Mouse (Mus musculus) neural tube, embryonic 13.5 days (tissue): ENCODE data around the gene Large1. TPM values are rescaled to one million over a fixed set of nuclear protein-coding genes. Genes with fewer than 3 reads are reported as not detected.

ENCODE experiments used
- ATAC-seq: fragments of 200-750 bp; cut with Nextera tagmentation; 2 replicates; pipeline ENCODE4 v1.8.0; 2017; ENCODE audit warnings: low read depth, mild to moderate bottlenecking, moderate TSS enrichment, moderate library complexity
- H3K27ac ChIP-seq: fragments of 300-500 bp; sonication (generic); replicated peaks from 2 replicates; pipeline ENCODE4 v1.5.1; 2015; ENCODE audit warnings: moderate library complexity, mild to moderate bottlenecking, inconsistent platforms
- H3K27me3 ChIP-seq: fragments of 300-500 bp; sonication (generic); 2 replicates; pipeline ENCODE4 v1.6.1; 2015; ENCODE audit warnings: mild to moderate bottlenecking, inconsistent platforms
- H3K36me3 ChIP-seq: fragments of 300-500 bp; sonication (generic); 2 replicates; pipeline ENCODE4 v1.6.1; 2015; ENCODE audit warnings: mild to moderate bottlenecking, inconsistent platforms
- H3K4me1 ChIP-seq: fragments of 300-500 bp; sonication (generic); replicated peaks from 2 replicates; pipeline ENCODE4 v1.6.1; 2015; ENCODE audit warnings: inconsistent platforms
- H3K4me2 ChIP-seq: fragments of 300-500 bp; sonication (generic); 2 replicates; pipeline ENCODE4 v1.6.1; 2015; ENCODE audit warnings: inconsistent platforms, mild to moderate bottlenecking, moderate library complexity
- H3K4me3 ChIP-seq: fragments of 300-500 bp; sonication (generic); 2 replicates; pipeline ENCODE4 v1.5.1; 2015; ENCODE audit warnings: mild to moderate bottlenecking, inconsistent platforms
- H3K9ac ChIP-seq: fragments of 300-500 bp; sonication (generic); 2 replicates; pipeline ENCODE4 v1.6.1; 2015; ENCODE audit warnings: moderate library complexity, mild to moderate bottlenecking, inconsistent platforms
- H3K9me3 ChIP-seq: fragments of 300-500 bp; sonication (generic); 2 replicates; pipeline ENCODE4 v1.6.1; 2016; ENCODE audit warnings: inconsistent platforms
- WGBS: fragments of 180-500 bp; shearing (Covaris S2); methylation state at CpG from one replicate; pipeline ENCODE4 v1.1.7; 2015; 5-methylcytosine and 5-hydroxymethylcytosine counted together
- microRNA-seq: library from miRNA; unstranded; fragments of <30 nt; microRNA quantifications from one replicate; pipeline ENCODE4, GENCODE M21; 2016
- polyA plus RNA-seq: library from polyadenylated mRNA; unstranded; fragments of >200 nt; fragmentation: Nextera tagmentation; extraction: Ambion mirVana; gene quantifications from 2 replicates; pipeline ENCODE4 v1.2.1, GENCODE M21; 2015

The Large1 gene
- polyA plus RNA-seq, 1 experiment from 2014 or later = 14.2 TPM

- no peak for ATAC-seq
- Histone ChIP-seq H3K9ac (no peak overlapping the region), H3K36me3 (peaks cover 26% of the 10 kb centered on the region), H3K27me3 (no peaks in the 10 kb centered on the region), H3K4me2 (no peak overlapping the region), H3K4me1 (no peaks in the 10 kb centered on the region), H3K4me3 (no peak overlapping the region), H3K27ac (no peak overlapping the region), H3K9me3 (no peaks in the 10 kb centered on the region)
- WGBS = 90% methylated on average over 5 of the region's 5 CpGs
Measured at GRCm38 (mm10) chr8:72817655-72818349, 535.5 kb downstream of the Large1 start.

GRCm38 (mm10) chr8:72816679-72817078 is 536.7 kb downstream of the Large1 start:
- H3K9ac ChIP-seq = no peak overlapping the region
- no peaks in the 10 kb centered on the region for H3K9me3 ChIP-seq
- H3K4me2 ChIP-seq = no peak overlapping the region
- H3K27ac ChIP-seq = no peak overlapping the region
- H3K36me3 ChIP-seq = peaks cover 23% of the 10 kb centered on the region
- no peak overlapping the region for H3K4me3 ChIP-seq
- ATAC-seq = no peak
- H3K27me3 ChIP-seq = no peaks in the 10 kb centered on the region
- H3K4me1 ChIP-seq = no peaks in the 10 kb centered on the region

GRCm38 (mm10) chr8:72815681-72816080 is 537.7 kb downstream of the Large1 start:
- Histone ChIP-seq H3K4me2 (no peak overlapping the region), H3K27ac (no peak overlapping the region), H3K9me3 (no peaks in the 10 kb centered on the region), H3K36me3 (peaks cover 16% of the 10 kb centered on the region), H3K4me1 (no peaks in the 10 kb centered on the region), H3K27me3 (no peaks in the 10 kb centered on the region), H3K9ac (no peak overlapping the region), H3K4me3 (no peak overlapping the region)
- no peak for ATAC-seq
- 86% methylated on average over 7 of the region's 7 CpGs for WGBS

GRCm38 (mm10) chr8:72812690-72813089 is 540.6 kb downstream of the Large1 start:
- Histone ChIP-seq H3K9ac (no peak overlapping the region), H3K9me3 (no peaks in the 10 kb centered on the region), H3K27ac (no peak overlapping the region), H3K36me3 (peaks cover 16% of the 10 kb centered on the region), H3K27me3 (no peaks in the 10 kb centered on the region), H3K4me2 (no peak overlapping the region), H3K4me1 (no peaks in the 10 kb centered on the region), H3K4me3 (no peak overlapping the region)
- WGBS = 93% methylated on average over 3 of the region's 3 CpGs
- no peak for ATAC-seq

- no peak overlapping the region for H3K4me2 ChIP-seq
- H3K4me3 ChIP-seq = no peak overlapping the region
- H3K9ac ChIP-seq = no peak overlapping the region
- no peaks in the 10 kb centered on the region for H3K27me3 ChIP-seq
- no peak for ATAC-seq
- no peaks in the 10 kb centered on the region for H3K36me3 ChIP-seq
- no peaks in the 10 kb centered on the region for H3K4me1 ChIP-seq
- 82% methylated on average over 2 of the region's 2 CpGs for WGBS
- H3K9me3 ChIP-seq = no peaks in the 10 kb centered on the region; the same call in 1 of the 2 replicates
- no peak overlapping the region for H3K27ac ChIP-seq
Measured at GRCm38 (mm10) chr8:72801583-72801982, 551.8 kb downstream of the Large1 start.

DNA sequence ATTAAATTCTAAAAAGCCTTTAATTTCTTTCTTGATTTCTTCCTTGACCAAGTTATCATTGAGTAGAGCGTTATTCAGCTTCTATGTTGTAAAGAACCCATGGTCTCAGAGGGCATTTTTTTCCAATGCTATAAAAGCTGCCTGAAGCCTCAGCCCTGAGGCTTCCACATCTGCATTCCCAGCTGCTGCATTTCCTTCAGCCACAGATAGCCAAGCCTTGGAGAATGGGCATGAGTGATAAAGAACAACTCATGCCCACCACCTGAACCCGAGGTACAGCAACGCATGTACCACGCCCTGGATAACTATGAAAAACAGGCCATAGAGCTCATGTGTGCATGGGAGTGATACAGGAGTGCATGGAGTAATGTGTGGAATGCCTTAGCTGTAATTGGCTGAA is 572.7 kb downstream of the Large1 start:
- Histone ChIP-seq H3K9me3 (no peaks in the 10 kb centered on the region), H3K27me3 (no peaks in the 10 kb centered on the region), H3K4me2 (no peak overlapping the region), H3K4me1 (no peaks in the 10 kb centered on the region), H3K27ac (no peak overlapping the region), H3K9ac (no peak overlapping the region), H3K4me3 (no peak overlapping the region), H3K36me3 (no peaks in the 10 kb centered on the region)
- ATAC-seq = no peak
- 91% methylated on average over 4 of the region's 4 CpGs for WGBS

GRCm38 (mm10) chr8:72777797-72778196 is 575.5 kb downstream of the Large1 start:
- Histone ChIP-seq H3K4me3 (no peak overlapping the region), H3K27ac (no peak overlapping the region), H3K27me3 (no peaks in the 10 kb centered on the region), H3K4me1 (no peaks in the 10 kb centered on the region), H3K4me2 (no peak overlapping the region), H3K9me3 (no peaks in the 10 kb centered on the region), H3K36me3 (no peaks in the 10 kb centered on the region), H3K9ac (no peak overlapping the region)
- 84% methylated on average over 1 of the region's 1 CpGs for WGBS
- ATAC-seq = no peak

DNA sequence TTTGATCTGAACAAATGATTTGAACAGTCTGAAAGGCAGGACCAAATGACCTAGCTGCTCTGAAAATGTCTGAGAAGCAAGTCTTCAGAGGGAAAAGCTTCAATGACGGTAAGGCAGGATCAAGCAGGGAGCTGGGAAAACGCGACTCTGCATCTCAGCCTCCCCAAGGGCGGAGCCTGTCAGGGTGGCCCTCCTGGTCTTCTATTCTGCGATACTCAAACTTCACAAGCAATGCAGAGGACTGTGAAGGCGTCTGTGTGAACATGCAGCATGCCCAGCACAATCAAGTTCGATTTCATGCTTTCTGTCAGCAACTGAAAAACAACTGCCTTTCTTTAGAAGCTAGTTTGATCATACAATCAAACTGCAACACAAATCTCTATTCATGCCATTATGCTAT is 586.6 kb downstream of the Large1 start:
- 27% methylated on average over 7 of the region's 7 CpGs for WGBS
- H3K4me2 ChIP-seq = no peak overlapping the region
- H3K9ac ChIP-seq = no peak overlapping the region
- H3K36me3 ChIP-seq = no peaks in the 10 kb centered on the region
- H3K27me3 ChIP-seq = no peaks in the 10 kb centered on the region
- ATAC-seq = no peak
- H3K27ac ChIP-seq = no peak overlapping the region
- no peaks in the 10 kb centered on the region for H3K9me3 ChIP-seq
- H3K4me1 ChIP-seq = peaks cover 5% of the 10 kb centered on the region; the same call in 1 of the 2 replicates
- no peak overlapping the region for H3K4me3 ChIP-seq

DNA sequence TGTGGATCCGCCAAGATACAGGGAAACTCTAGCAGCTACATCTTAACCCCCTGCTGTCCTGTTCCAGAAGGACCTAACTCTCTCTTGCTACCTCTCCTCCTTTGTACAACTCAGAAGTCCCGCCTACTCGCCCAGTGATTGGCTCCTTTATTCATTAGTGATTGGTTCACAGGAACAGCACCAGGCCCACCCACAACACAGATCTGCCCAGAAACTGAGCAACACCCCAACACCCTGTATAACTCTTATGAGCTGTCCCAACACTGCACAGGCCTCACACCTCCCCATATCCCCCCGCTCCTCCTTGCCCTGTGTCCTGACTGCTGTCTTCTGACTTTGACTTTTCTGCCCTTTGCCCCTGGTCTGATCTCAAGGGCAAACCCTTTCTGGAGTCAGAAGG is 587.6 kb downstream of the Large1 start:
- no peak overlapping the region for H3K27ac ChIP-seq
- H3K4me3 ChIP-seq = no peak overlapping the region
- no peaks in the 10 kb centered on the region for H3K27me3 ChIP-seq
- 73% methylated on average over 4 of the region's 4 CpGs for WGBS
- H3K9me3 ChIP-seq = no peaks in the 10 kb centered on the region
- H3K4me1 ChIP-seq = peaks cover 5% of the 10 kb centered on the region; the same call in 1 of the 2 replicates
- no peak for ATAC-seq
- H3K9ac ChIP-seq = no peak overlapping the region
- H3K4me2 ChIP-seq = no peak overlapping the region
- H3K36me3 ChIP-seq = no peaks in the 10 kb centered on the region

Small RNA genes lying within 50 kb of the gene (microRNA-seq; reads per million reads assigned to microRNA genes)
- gene Mir28b = not detected
